ENCODE assay signal across 8 mouse cellular contexts in the genomic region with DNA sequence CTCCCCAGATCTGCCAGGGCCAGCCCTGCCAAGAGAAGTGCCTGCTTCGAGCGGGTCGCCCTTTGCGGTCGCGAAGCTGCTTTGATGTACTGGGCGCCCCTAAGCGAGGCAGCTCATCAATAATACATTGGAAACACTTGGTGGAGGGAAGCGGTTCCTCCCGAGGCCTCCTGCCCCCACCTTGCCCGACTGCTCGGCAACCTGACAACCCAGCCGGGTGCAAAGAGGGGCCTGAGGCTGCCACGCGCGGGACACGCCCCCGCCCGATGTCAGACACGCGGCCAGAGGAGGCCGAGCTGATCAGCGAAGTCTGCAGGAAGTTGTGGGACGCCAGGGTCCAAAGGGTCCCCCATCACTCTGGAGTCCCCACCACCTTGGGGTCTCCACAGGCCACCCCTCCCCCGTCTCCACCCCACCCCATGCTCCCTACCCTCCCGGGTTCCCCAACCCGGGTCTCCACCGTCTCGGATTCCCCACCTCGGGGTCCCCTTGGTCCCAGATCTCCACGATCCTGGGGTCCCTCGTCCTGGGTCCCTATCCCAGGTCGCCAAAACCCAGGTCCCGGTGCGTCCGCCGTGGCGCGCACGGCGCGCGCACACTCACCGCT. TPM values are rescaled to one million over a fixed set of nuclear protein-coding genes. Genes with fewer than 3 reads are reported as not detected.
DNase-seq lines count a peak whose midpoint lies in the region; ATAC-seq lines count a peak whose summit lies in the region.

No protein-coding gene starts in this region.

- peak overlapping the region; percentile 58 for H3K4me3 ChIP-seq in liver, embryonic 16.5 days (ENCODE audit: low read depth, low read length)
- peak overlapping the region; percentile 61 for H3K4me3 ChIP-seq in stomach, embryonic 14.5 days (ENCODE audit: low read depth, low read length)

- H3K27me3 ChIP-seq in liver, embryonic 16.5 days (ENCODE audit: control insufficient read depth, insufficient read depth, low read depth, low read length), result peaks cover 26% of the 10 kb centered on the region
- H3K27me3 ChIP-seq in stomach, embryonic 14.5 days (ENCODE audit: control insufficient read depth, insufficient read depth, low read length), result peaks cover 3% of the 10 kb centered on the region; the same call in 1 of the 2 replicates

- H3K9me3 ChIP-seq in liver, embryonic 16.5 days (replicated peaks; ENCODE audit: control insufficient read depth, low read length), result no peaks in the 10 kb centered on the region
- no peaks in the 10 kb centered on the region for H3K9me3 ChIP-seq in stomach, embryonic 14.5 days (ENCODE audit: control insufficient read depth, low read depth, low read length)

- H3K36me3 ChIP-seq in liver, embryonic 16.5 days (ENCODE audit: control insufficient read depth, insufficient read depth), result no peaks in the 10 kb centered on the region
- no peaks in the 10 kb centered on the region for H3K36me3 ChIP-seq in stomach, embryonic 14.5 days (ENCODE audit: control insufficient read depth, insufficient read depth, low read length)

- peak; percentile 21; the same call in 1 of the 2 replicates for ATAC-seq in common myeloid progenitor, adult 5-6 weeks (replicated peaks; ENCODE audit: low read depth, poor library complexity, severe bottlenecking)
- ATAC-seq in hematopoietic stem cell, adult 5-6 weeks (replicated peaks in 1 of 2; ENCODE audit: insufficient read depth in 1 of 2, low FRiP score in 2 of 2, low TSS enrichment in 1 of 2, low read depth in 1 of 2, poor library complexity in 2 of 2, severe bottlenecking in 2 of 2), result peak; percentile 17 to 23; a peak in 2 of 4 replicates
- no peak for ATAC-seq in liver, embryonic 16.5 days (ENCODE audit: low read depth)
- ATAC-seq in stomach, embryonic 14.5 days (ENCODE audit: insufficient number of reproducible peaks, insufficient read depth, low FRiP score, low read depth), result peak; percentile 21; the same call in 1 of the 2 replicates

- intact Hi-C loops in left cerebral cortex, postnatal 25 days (cut with DNase I), result no loop called here
- intact Hi-C loops in left cerebral cortex, postnatal 4 days (cut with DNase I), result no loop called here

- H3K9ac ChIP-seq in liver, embryonic 16.5 days (ENCODE audit: low read depth, low read length), result 0 out of 2 replicates have a peak overlapping the region, but pooled peaks have one; percentile 40
- H3K9ac ChIP-seq in stomach, embryonic 14.5 days (replicated peaks; ENCODE audit: low read depth, low read length), result peak overlapping the region; percentile 61

- no peak overlapping the region for H3K27ac ChIP-seq in liver, embryonic 16.5 days (ENCODE audit: low read length)
- H3K27ac ChIP-seq in stomach, embryonic 14.5 days (ENCODE audit: low read length), result no peak overlapping the region

- WGBS in liver, embryonic 16.5 days (ENCODE audit: insufficient replicate concordance), result 2% methylated on average over 44 of the region's 44 CpGs
- WGBS in stomach, embryonic 14.5 days, result 2% methylated on average over 43 of the region's 44 CpGs

- DNase-seq in right cerebral cortex, postnatal 4 days, result peak; percentile 19
- DNase-seq in right cerebral cortex, postnatal 14 days, result no peak
- DNase-seq in left cerebral cortex, postnatal 25 days (ENCODE audit: low spot score in 2 of 2), result no peak
- no peak for DNase-seq in left cerebral cortex, postnatal 4 days

- peaks cover 6% of the 10 kb centered on the region; the same call in 1 of the 2 replicates for H3K4me1 ChIP-seq in liver, embryonic 16.5 days (ENCODE audit: control insufficient read depth, low read depth, low read length)
- 0 out of 2 replicates have a peak, but pooled peaks cover 9% of the 10 kb centered on the region for H3K4me1 ChIP-seq in stomach, embryonic 14.5 days (ENCODE audit: control insufficient read depth, insufficient read depth, low read length)

- H3K4me2 ChIP-seq in liver, embryonic 16.5 days (ENCODE audit: low read depth, low read length), result peak overlapping the region; percentile 79
- peak overlapping the region; percentile 100 for H3K4me2 ChIP-seq in stomach, embryonic 14.5 days (replicated peaks; ENCODE audit: low read depth, low read length)

RNA-seq across cellular contexts. Expression of a gene that starts 13.7 kb away (rescaled TPM):
- total RNA-seq in common myeloid progenitor, adult 5-6 weeks (2017), result 1.2 TPM in 1 of 2 replicates, not detected in the other
- 1.6 TPM in 1 of 2 replicates, not detected in the other for total RNA-seq in hematopoietic stem cell, adult 5-6 weeks (2017)
- polyA plus RNA-seq in liver, embryonic 16.5 days (2015; fragmentation: Nextera tagmentation; extraction: Ambion mirVana), result 1.4 and 1.7 TPM in 2 replicates
- polyA plus RNA-seq in stomach, embryonic 14.5 days (2014; fragmentation: Nextera tagmentation; extraction: Ambion mirVana), result 3.6 and 5.0 TPM in 2 replicates
- 1 to 10 TPM; 8.6 TPM for total RNA-seq in left cerebral cortex, postnatal 25 days (2021)
- total RNA-seq in left cerebral cortex, postnatal 4 days (2021), result 10 to 100 TPM in 1 of 2 experiments, 1 to 10 TPM in 1; 6.2 to 10.3 TPM

RNA-seq across cellular contexts. Expression of a gene that starts 34.1 kb away (rescaled TPM):
- total RNA-seq in common myeloid progenitor, adult 5-6 weeks (2017), result not detected in 2 replicates
- total RNA-seq in hematopoietic stem cell, adult 5-6 weeks (2017), result not detected in 2 replicates
- 0.15 and 0.23 TPM in 2 replicates for polyA plus RNA-seq in liver, embryonic 16.5 days (2015; fragmentation: Nextera tagmentation; extraction: Ambion mirVana)
- 2.4 TPM in 1 of 2 replicates, not detected in the other for polyA plus RNA-seq in stomach, embryonic 14.5 days (2014; fragmentation: Nextera tagmentation; extraction: Ambion mirVana)
- under 1 TPM in 1 of 2 experiments, not detected in 1; 0.62 TPM for total RNA-seq in left cerebral cortex, postnatal 25 days (2021)
- 1 to 10 TPM in 1 of 2 experiments, under 1 TPM in 1; 0.66 to 1.6 TPM for total RNA-seq in left cerebral cortex, postnatal 4 days (2021)

RNA-seq across cellular contexts. Expression of a gene that starts 34.3 kb away (rescaled TPM):
- 392 and 496 TPM in 2 replicates for total RNA-seq in common myeloid progenitor, adult 5-6 weeks (2017)
- 291 and 395 TPM in 2 replicates for total RNA-seq in hematopoietic stem cell, adult 5-6 weeks (2017)
- polyA plus RNA-seq in liver, embryonic 16.5 days (2015; fragmentation: Nextera tagmentation; extraction: Ambion mirVana), result 638 and 672 TPM in 2 replicates
- polyA plus RNA-seq in stomach, embryonic 14.5 days (2014; fragmentation: Nextera tagmentation; extraction: Ambion mirVana), result 1,095 and 1,156 TPM in 2 replicates
- total RNA-seq in left cerebral cortex, postnatal 25 days (2021), result 1,000 to 10,000 TPM; 1,169 to 1,197 TPM
- total RNA-seq in left cerebral cortex, postnatal 4 days (2021), result 100 to 1,000 TPM; 723 to 731 TPM

RNA-seq across cellular contexts. Expression of a gene that starts 34.6 kb away (rescaled TPM):
- total RNA-seq in common myeloid progenitor, adult 5-6 weeks (2017), result 44.9 and 59.9 TPM in 2 replicates
- total RNA-seq in hematopoietic stem cell, adult 5-6 weeks (2017), result 34.8 and 40.2 TPM in 2 replicates
- polyA plus RNA-seq in liver, embryonic 16.5 days (2015; fragmentation: Nextera tagmentation; extraction: Ambion mirVana), result 83.1 and 93.1 TPM in 2 replicates
- 244 and 254 TPM in 2 replicates for polyA plus RNA-seq in stomach, embryonic 14.5 days (2014; fragmentation: Nextera tagmentation; extraction: Ambion mirVana)
- total RNA-seq in left cerebral cortex, postnatal 25 days (2021), result 10 to 100 TPM; 65.2 to 67.0 TPM
- total RNA-seq in left cerebral cortex, postnatal 4 days (2021), result 10 to 100 TPM; 68.7 to 69.7 TPM

RNA-seq across cellular contexts. Expression of a gene that starts 44.7 kb away (rescaled TPM):
- total RNA-seq in common myeloid progenitor, adult 5-6 weeks (2017), result 22.9 and 48.0 TPM in 2 replicates
- total RNA-seq in hematopoietic stem cell, adult 5-6 weeks (2017), result 24.0 and 46.7 TPM in 2 replicates
- polyA plus RNA-seq in liver, embryonic 16.5 days (2015; fragmentation: Nextera tagmentation; extraction: Ambion mirVana), result 40.6 and 43.3 TPM in 2 replicates
- 112 and 118 TPM in 2 replicates for polyA plus RNA-seq in stomach, embryonic 14.5 days (2014; fragmentation: Nextera tagmentation; extraction: Ambion mirVana)
- total RNA-seq in left cerebral cortex, postnatal 25 days (2021), result 1 to 10 TPM; 1.6 to 1.8 TPM
- 1 to 10 TPM; 4.8 to 5.7 TPM for total RNA-seq in left cerebral cortex, postnatal 4 days (2021)
